In genomic region chr15:74004008-74004680, GRCm38 (mm10) we compare ENCODE assay signal across 9 mouse cellular contexts.
DNase-seq lines count a peak whose midpoint lies in the region; ATAC-seq lines count a peak whose summit lies in the region.
"Had no signal": no experiment of that assay in that cellular context is flagged by ENCODE, and none has a peak within 500 bp of the region (broad histone marks: within the 10 kb centered on the region; RNA-seq: fewer than 3 reads in every experiment).

No protein-coding gene starts in this region.

- 50% methylated on average over 7 of the region's 7 CpGs for WGBS in liver, embryonic 12.5 days (ENCODE audit: insufficient replicate concordance)

- peak; percentile 12 for DNase-seq in liver
- DNase-seq in WW6 (ENCODE audit: low read depth, low spot score) = peak; percentile 13
- peak; percentile 48 for DNase-seq in cerebellum, adult 11 months
- DNase-seq in forelimb bud, embryonic 11.5 days (ENCODE audit: low read depth, low spot score) = peak; percentile 62
- no peak for DNase-seq in spleen, postnatal 14 days (ENCODE audit: low spot score in 2 of 2)
- DNase-seq in layer of hippocampus, postnatal 14 days (ENCODE audit: low spot score in 2 of 2) = no peak

- no peak overlapping the region for H3K27ac ChIP-seq in liver, embryonic 12.5 days
- H3K27ac ChIP-seq: heart, embryonic 13.5 days; macrophage had no signal

- no peaks in the 10 kb centered on the region for H3K4me1 ChIP-seq in liver, embryonic 12.5 days
- H3K4me1 ChIP-seq: heart, embryonic 13.5 days had no signal

- H3K27me3 ChIP-seq in liver, embryonic 12.5 days (replicated peaks) = no peaks in the 10 kb centered on the region

- H3K9me3 ChIP-seq in liver, embryonic 12.5 days (replicated peaks) = no peaks in the 10 kb centered on the region
- H3K9me3 ChIP-seq: heart, embryonic 13.5 days had no signal

- H3K36me3 ChIP-seq in liver, embryonic 12.5 days = no peaks in the 10 kb centered on the region
- H3K36me3 ChIP-seq: heart, embryonic 13.5 days had no signal

- no peak overlapping the region for H3K4me2 ChIP-seq in liver, embryonic 12.5 days
- H3K4me2 ChIP-seq: heart, embryonic 13.5 days had no signal

- no peak overlapping the region for H3K9ac ChIP-seq in liver, embryonic 12.5 days
- H3K9ac ChIP-seq: heart, embryonic 13.5 days had no signal

- ATAC-seq in liver, embryonic 12.5 days = no peak

- no peak overlapping the region for H3K4me3 ChIP-seq in liver, embryonic 12.5 days
- H3K4me3 ChIP-seq: heart, embryonic 13.5 days had no signal

Comparison
In these comparisons a context has a peak if more than half of its experiments do, and no peak if none do; other contexts are left out.
1. DNase-seq: peak in liver (single experiment), WW6 (single experiment), cerebellum, adult 11 months (single experiment) and forelimb bud, embryonic 11.5 days (single experiment); none in spleen, postnatal 14 days (0 of 2) and layer of hippocampus, postnatal 14 days (0 of 2).